In genomic region chr4:134107730-134108129, GRCm38 (mm10) we compare ENCODE assay signal across 25 mouse cellular contexts. TPM values are rescaled to one million over a fixed set of nuclear protein-coding genes. Genes with fewer than 3 reads are reported as not detected.
DNase-seq lines count a peak whose midpoint lies in the region; ATAC-seq lines count a peak whose summit lies in the region.
"Had no signal": no experiment of that assay in that cellular context is flagged by ENCODE, and none has a peak within 500 bp of the region (broad histone marks: within the 10 kb centered on the region; RNA-seq: fewer than 3 reads in every experiment).

No protein-coding gene starts in this region.

- H3K27me3 ChIP-seq in limb, embryonic 12.5 days = no peaks in the 10 kb centered on the region
- H3K27me3 ChIP-seq in heart, embryonic 11.5 days (ENCODE audit: control insufficient read depth, insufficient read depth, low read length) = 0 out of 2 replicates have a peak, but pooled peaks cover 2% of the 10 kb centered on the region
- H3K27me3 ChIP-seq: CH12.LX; embryonic facial prominence, embryonic 12.5 days; heart, embryonic 12.5 days; neural tube, embryonic 12.5 days had no signal

- 83% methylated on average over 7 of the region's 7 CpGs for WGBS in limb, embryonic 12.5 days
- 86% methylated on average over 7 of the region's 7 CpGs for WGBS in heart, embryonic 11.5 days (ENCODE audit: insufficient replicate concordance)

- H3K9ac ChIP-seq in limb, embryonic 12.5 days (replicated peaks) = 0 out of 2 replicates have a peak overlapping the region, but pooled peaks have one; percentile 4
- H3K9ac ChIP-seq in heart, embryonic 11.5 days (ENCODE audit: low read depth, low read length) = no peak overlapping the region
- H3K9ac ChIP-seq: embryonic facial prominence, embryonic 12.5 days; forebrain, postnatal 0 days; heart, embryonic 12.5 days; liver, embryonic 14.5 days; neural tube, embryonic 12.5 days had no signal

- DNase-seq in frontal cortex, adult 2 months (ENCODE audit: extremely low spot score in 1 of 2, low spot score in 1 of 2) = peak; percentile 72 to 83
- no peak for DNase-seq in frontal cortex, postnatal 14 days (ENCODE audit: low spot score in 2 of 2)
- DNase-seq in left cerebral cortex, adult 9 months (ENCODE audit: low spot score in 2 of 2) = peak; percentile 57 to 79
- no peak for DNase-seq in left cerebral cortex, adult 11 months (ENCODE audit: low spot score)
- peak; percentile 70 to 79 for DNase-seq in frontal cortex, postnatal 36 days (ENCODE audit: low spot score in 2 of 2)
- DNase-seq: adrenal gland, adult 2 months; cerebellum, adult 11-12 months; forebrain, postnatal 0 days; gastrocnemius, postnatal 36 days; kidney, adult 11 months; thymus, postnatal 4 days had no signal

- H3K4me2 ChIP-seq in limb, embryonic 12.5 days = no peak overlapping the region
- no peak overlapping the region for H3K4me2 ChIP-seq in heart, embryonic 11.5 days
- H3K4me2 ChIP-seq: embryonic facial prominence, embryonic 12.5 days; heart, embryonic 12.5 days; neural tube, embryonic 12.5 days had no signal

- no peak for ATAC-seq in limb, embryonic 12.5 days (ENCODE audit: insufficient number of reproducible peaks, insufficient read depth, low FRiP score, low TSS enrichment, low read depth)
- ATAC-seq in cerebellum, adult (ENCODE audit: insufficient number of reproducible peaks, low FRiP score, low TSS enrichment) = no peak
- no peak for ATAC-seq in heart, embryonic 11.5 days (replicated peaks; ENCODE audit: insufficient number of reproducible peaks, low FRiP score, low TSS enrichment)
- ATAC-seq: forebrain, postnatal 0 days; hindbrain, embryonic 16.5 days had no signal

- H3K36me3 ChIP-seq in limb, embryonic 12.5 days = no peaks in the 10 kb centered on the region
- no peaks in the 10 kb centered on the region for H3K36me3 ChIP-seq in heart, embryonic 11.5 days (ENCODE audit: control insufficient read depth, insufficient read depth, low read length)
- H3K36me3 ChIP-seq: embryonic facial prominence, embryonic 12.5 days; heart, embryonic 12.5 days; neural tube, embryonic 12.5 days had no signal

- no peaks in the 10 kb centered on the region for H3K9me3 ChIP-seq in limb, embryonic 12.5 days
- no peaks in the 10 kb centered on the region for H3K9me3 ChIP-seq in heart, embryonic 11.5 days (replicated peaks; ENCODE audit: control insufficient read depth, low read length)
- H3K9me3 ChIP-seq: embryonic facial prominence, embryonic 12.5 days; heart, embryonic 12.5 days; neural tube, embryonic 12.5 days had no signal

- no peak overlapping the region for H3K27ac ChIP-seq in limb, embryonic 12.5 days
- no peak overlapping the region for H3K27ac ChIP-seq in heart, embryonic 11.5 days (ENCODE audit: low read depth, low read length)
- H3K27ac ChIP-seq: embryonic facial prominence, embryonic 12.5 days; kidney, postnatal 0 days; liver, embryonic 14.5 days; neural tube, embryonic 12.5 days had no signal

- no peak overlapping the region for H3K4me3 ChIP-seq in limb, embryonic 12.5 days (replicated peaks)
- H3K4me3 ChIP-seq in heart, embryonic 11.5 days (ENCODE audit: low read depth, low read length) = no peak overlapping the region
- H3K4me3 ChIP-seq: embryonic facial prominence, embryonic 12.5 days; heart, embryonic 12.5 days; neural tube, embryonic 12.5 days had no signal

- H3K4me1 ChIP-seq in limb, embryonic 12.5 days (replicated peaks) = peaks cover 6% of the 10 kb centered on the region; the same call in 1 of the 2 replicates
- H3K4me1 ChIP-seq in heart, embryonic 11.5 days (ENCODE audit: control insufficient read depth, insufficient read depth, low read length) = peaks cover 6% of the 10 kb centered on the region

RNA-seq across cellular contexts. Expression of gene Ubxn11, which starts 5.4 kb away (rescaled TPM):
- 42.6 and 43.1 TPM in 2 replicates for polyA plus RNA-seq in frontal cortex, adult 2 months (2012; rRNA removed)
- polyA plus RNA-seq in limb, embryonic 12.5 days (2016; fragmentation: Nextera tagmentation; extraction: Ambion mirVana) = 9.6 and 10.4 TPM in 2 replicates
- polyA plus RNA-seq in heart, embryonic 11.5 days (2014; fragmentation: Nextera tagmentation; extraction: Ambion mirVana) = 2.0 and 3.2 TPM in 2 replicates

RNA-seq across cellular contexts. Expression of gene Cd52, which starts 12.8 kb away (rescaled TPM):
- 5.6 and 7.1 TPM in 2 replicates for polyA plus RNA-seq in frontal cortex, adult 2 months (2012; rRNA removed)
- polyA plus RNA-seq in limb, embryonic 12.5 days (2016; fragmentation: Nextera tagmentation; extraction: Ambion mirVana) = 7.7 and 7.9 TPM in 2 replicates
- 3.9 and 6.2 TPM in 2 replicates for polyA plus RNA-seq in heart, embryonic 11.5 days (2014; fragmentation: Nextera tagmentation; extraction: Ambion mirVana)

RNA-seq across cellular contexts. Expression of gene Sh3bgrl3, which starts 20.9 kb away (rescaled TPM):
- 415 and 538 TPM in 2 replicates for polyA plus RNA-seq in frontal cortex, adult 2 months (2012; rRNA removed)
- polyA plus RNA-seq in limb, embryonic 12.5 days (2016; fragmentation: Nextera tagmentation; extraction: Ambion mirVana) = 318 and 336 TPM in 2 replicates
- polyA plus RNA-seq in heart, embryonic 11.5 days (2014; fragmentation: Nextera tagmentation; extraction: Ambion mirVana) = 179 and 220 TPM in 2 replicates

RNA-seq across cellular contexts. Expression of gene Crybg2, which starts 47.1 kb away (rescaled TPM):
- polyA plus RNA-seq in frontal cortex, adult 2 months (2012; rRNA removed) = 2.6 TPM in 2 replicates
- 5.6 and 6.1 TPM in 2 replicates for polyA plus RNA-seq in limb, embryonic 12.5 days (2016; fragmentation: Nextera tagmentation; extraction: Ambion mirVana)
- 0.52 and 1.1 TPM in 2 replicates for polyA plus RNA-seq in heart, embryonic 11.5 days (2014; fragmentation: Nextera tagmentation; extraction: Ambion mirVana)

RNA-seq across cellular contexts. Expression of gene Zfp683, which starts 54.1 kb away (rescaled TPM):
- not detected in 2 replicates for polyA plus RNA-seq in frontal cortex, adult 2 months (2012; rRNA removed)
- not detected in 2 replicates for polyA plus RNA-seq in limb, embryonic 12.5 days (2016; fragmentation: Nextera tagmentation; extraction: Ambion mirVana)
- polyA plus RNA-seq in heart, embryonic 11.5 days (2014; fragmentation: Nextera tagmentation; extraction: Ambion mirVana) = not detected in 2 replicates
- polyA plus RNA-seq: brain, embryonic 14.5 days; embryonic facial prominence, embryonic 12.5 days; forebrain, postnatal 0 days; heart, embryonic 12.5 days; hindbrain, embryonic 16.5 days; kidney, postnatal 0 days; limb, embryonic 11.5 days; lung, embryonic 16.5 days; midbrain, postnatal 0 days; neural tube, embryonic 12.5 days had no signal

Comparison
In these comparisons a context has a peak if more than half of its experiments do, and no peak if none do; other contexts are left out.
1. DNase-seq: peak in frontal cortex, adult 2 months (2 of 2), left cerebral cortex, adult 9 months (2 of 2) and frontal cortex, postnatal 36 days (2 of 2); none in frontal cortex, postnatal 14 days (0 of 2) and left cerebral cortex, adult 11 months (single experiment).